Mouse (Mus musculus) cerebellum, postnatal 14 days (tissue): ENCODE measurements at regions not wholly inside any gene's neighbourhood (a gene's known extent, or its start where the extent isn't known, plus 50 kb on each side); places are given as distances from the start of the nearest gene placed in this dataset.
A peak's percentile ranks its signal among the peaks of the same experiment; 100 is the strongest.

ENCODE experiments used
- DNase-seq, 2 experiments: peaks; one replicate each; pipeline ENCODE4 v3.0.0; 2021; ENCODE audit warnings: mixed read lengths in 2 of 2

- DNase-seq: peak; percentile 7 to 14
Observed at GRCm38 (mm10) chr15:62849326-62849725, 995.7 kb downstream of the Gsdmc2 start.

DNA sequence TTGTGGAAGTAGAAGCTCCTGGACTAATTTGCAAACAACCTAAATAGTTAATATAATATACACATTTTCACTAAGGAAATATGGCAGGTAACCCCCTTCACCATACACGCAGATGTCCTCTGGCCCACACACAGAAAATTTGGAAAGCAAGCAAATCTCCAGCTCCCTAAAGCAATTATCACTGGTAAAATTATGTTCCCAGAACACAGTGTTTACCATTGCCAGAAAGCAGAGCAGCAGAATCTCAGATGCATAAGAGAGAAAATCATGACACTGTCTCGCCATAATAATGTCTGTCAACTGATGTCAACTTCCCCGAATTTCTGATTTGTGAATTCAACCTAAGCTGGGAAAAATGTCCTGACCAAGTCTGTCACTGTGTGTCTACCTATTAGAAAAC lies 999.1 kb downstream of the Gsdmc2 start:
- DNase-seq: peak in 1 of 2 experiments; percentile 6

- peak; percentile 12 to 24 for DNase-seq
Observed at GRCm38 (mm10) chr15:62825586-62825985, 1019.4 kb downstream of the Gsdmc2 start.

DNA sequence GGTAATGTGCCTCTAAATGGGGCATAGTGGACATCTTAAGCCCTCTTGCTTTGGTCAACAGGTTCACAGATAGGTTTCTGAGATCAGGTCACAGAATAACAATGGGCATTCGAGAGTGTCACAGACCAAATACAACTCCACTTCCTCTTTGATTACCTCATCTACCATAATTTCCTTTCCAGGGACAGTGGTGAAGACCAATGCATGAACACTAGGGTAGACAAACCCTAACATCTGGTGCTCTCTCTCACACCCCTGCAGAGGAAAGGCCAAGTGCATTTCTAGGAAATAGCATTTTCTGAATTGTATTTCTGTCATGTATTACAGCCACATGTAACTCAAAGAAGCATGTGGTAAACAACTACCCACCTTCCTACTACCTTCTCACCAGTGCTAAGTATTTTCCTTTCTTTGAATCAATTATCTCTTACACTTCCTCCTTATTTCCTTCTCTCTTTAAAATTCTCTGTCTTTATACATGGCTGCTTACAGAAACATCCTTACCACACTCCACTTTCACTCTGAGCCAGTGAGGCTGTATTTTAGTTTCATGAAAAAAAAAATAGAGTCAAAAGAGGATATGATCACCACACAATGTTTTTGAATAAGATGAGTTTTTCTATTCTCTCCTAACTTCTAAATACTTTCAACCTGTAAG lies 1021.0 kb downstream of the Gsdmc2 start:
- DNase-seq: no peak

- DNase-seq: no peak
Observed at GRCm38 (mm10) chr15:62822305-62822704, 1022.7 kb downstream of the Gsdmc2 start.

GRCm38 (mm10) chr15:62813093-62813492 lies 1031.9 kb downstream of the Gsdmc2 start:
- DNase-seq: no peak

DNA sequence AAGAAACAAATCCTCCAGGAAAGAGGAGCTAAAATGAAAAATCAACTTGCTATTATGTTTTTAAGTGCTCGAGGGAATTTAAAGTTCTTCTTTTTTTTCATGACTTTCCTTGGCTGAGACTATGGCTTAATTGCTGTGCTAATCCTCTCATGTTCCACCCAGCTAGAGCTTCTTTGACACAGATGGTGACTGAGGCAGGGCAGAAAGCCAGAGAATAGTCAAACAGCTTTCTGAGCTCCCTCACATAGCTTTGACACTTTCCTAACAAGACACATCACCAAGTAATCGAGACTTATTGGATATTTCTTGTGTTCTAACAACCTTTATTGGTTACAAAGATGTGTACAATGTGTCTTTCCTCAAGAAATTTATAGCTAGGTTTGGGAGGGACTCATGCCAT lies 1033.0 kb downstream of the Gsdmc2 start:
- DNase-seq: peak; percentile 27 to 31

DNA sequence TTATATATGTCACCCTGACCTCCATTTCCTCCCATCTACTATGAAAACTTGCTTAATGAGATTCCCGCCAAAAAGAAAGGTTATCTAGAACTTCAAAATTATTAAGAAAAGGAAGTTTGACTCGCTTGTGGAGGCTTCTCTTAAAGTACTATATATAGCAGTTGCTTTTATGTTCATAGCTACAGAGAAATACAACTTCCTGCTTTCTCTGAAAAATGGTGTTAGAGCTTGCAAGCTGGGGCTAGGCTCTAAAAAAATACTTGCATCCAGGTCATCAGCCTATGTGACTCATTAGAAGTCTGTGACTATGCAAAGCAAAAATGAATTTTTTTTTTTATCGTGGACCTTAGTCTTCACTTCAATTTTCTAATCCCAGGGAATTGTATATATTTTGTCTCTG lies 1035.7 kb downstream of the Gsdmc2 start:
- DNase-seq: no peak

DNA sequence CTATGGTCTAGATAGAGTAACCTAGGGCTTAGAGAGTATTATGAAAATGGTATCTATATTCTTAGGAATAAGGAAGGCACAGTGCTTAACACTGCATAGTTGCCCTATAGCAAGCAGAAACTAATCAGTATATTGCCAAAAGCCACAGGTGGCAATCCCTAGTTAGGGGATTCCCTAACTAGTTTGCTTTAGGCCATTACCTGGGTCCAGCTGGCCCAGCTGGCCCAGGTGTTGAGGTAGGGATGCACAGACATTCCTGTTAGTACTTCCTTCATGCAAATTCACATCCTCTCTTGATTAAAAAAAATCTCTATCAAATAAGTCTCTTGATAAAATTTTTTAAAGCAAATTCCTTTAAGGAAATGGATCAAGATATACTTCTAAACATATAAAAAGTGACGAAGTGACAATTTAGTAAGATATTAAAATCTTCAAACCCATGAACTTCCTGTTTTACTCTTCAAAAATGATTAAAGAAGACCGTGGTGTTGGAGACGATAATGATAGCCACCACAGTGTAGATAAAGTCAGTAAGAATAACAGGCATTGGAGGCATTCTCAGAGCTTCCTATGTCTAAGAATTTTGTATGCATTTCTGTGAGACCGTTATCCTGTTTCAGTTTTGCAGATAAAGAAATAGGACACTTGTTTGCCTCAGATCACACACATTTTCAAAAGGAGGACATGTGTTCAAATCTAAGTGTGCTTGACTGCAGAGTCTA lies 1036.7 kb downstream of the Gsdmc2 start:
- DNase-seq: no peak

DNA sequence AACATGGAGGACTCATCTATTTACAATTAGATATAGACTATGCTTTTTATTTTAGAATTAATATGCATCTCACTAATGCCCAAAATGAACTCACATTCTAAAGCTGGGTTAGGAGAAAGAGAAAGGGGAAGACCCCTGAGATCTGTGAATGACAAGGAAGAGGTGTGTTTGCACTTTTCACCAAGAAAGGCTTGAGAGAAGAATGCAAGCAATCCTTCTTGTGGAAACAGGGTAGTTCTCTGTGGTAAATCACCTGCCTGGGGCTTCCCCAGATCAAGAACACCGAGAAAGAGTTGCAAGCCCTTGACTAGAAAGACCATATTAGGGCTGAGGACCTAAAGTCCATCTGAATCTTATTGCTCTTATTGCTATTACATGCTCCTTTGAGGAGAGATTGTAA lies 1037.6 kb downstream of the Gsdmc2 start:
- no peak for DNase-seq

DNA sequence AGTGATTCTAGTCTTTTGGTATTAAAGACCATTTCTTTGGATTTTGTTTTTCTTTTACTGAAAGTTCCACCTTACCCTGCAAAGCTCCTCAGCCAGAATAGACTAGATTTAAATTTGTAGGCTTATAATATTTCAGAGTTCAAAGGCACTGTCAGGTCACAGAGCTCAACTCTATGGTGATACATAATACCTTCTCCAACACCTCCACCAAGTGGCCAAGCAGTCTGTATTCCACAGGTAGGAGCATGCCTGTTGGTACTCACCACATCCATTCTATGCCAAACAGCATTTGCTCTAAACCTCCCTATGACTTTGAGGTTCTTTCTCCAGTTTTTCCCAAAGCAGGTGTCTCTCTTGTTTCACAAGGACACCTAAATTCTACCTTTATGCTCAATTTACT lies 1042.2 kb downstream of the Gsdmc2 start:
- DNase-seq: peak; percentile 7 to 21

GRCm38 (mm10) chr15:62798731-62799130 lies 1046.2 kb downstream of the Gsdmc2 start:
- no peak for DNase-seq

DNA sequence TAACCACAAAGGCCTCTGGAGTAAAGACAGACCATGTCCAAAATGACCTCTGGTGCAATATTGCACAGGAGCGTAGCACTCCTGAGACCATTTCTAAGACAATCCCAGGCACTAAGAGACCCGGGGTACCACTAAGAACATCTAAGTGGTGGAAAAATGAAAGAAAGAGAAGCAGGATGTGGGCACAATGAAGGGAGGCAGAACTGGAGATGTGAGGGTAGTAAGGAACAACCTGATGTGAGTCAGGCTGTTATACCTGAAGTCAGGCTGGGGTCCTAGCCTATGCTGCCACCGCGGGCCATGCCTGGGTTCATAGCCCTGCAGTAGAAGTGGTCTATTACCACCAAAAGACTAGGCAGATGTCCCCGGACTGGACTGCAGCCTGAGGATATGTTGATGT lies 1051.4 kb downstream of the Gsdmc2 start:
- no peak for DNase-seq

- DNase-seq: no peak
Observed at GRCm38 (mm10) chr15:62792084-62792483, 1052.9 kb downstream of the Gsdmc2 start.

GRCm38 (mm10) chr15:62787753-62788152 lies 1057.2 kb downstream of the Gsdmc2 start:
- no peak for DNase-seq

DNA sequence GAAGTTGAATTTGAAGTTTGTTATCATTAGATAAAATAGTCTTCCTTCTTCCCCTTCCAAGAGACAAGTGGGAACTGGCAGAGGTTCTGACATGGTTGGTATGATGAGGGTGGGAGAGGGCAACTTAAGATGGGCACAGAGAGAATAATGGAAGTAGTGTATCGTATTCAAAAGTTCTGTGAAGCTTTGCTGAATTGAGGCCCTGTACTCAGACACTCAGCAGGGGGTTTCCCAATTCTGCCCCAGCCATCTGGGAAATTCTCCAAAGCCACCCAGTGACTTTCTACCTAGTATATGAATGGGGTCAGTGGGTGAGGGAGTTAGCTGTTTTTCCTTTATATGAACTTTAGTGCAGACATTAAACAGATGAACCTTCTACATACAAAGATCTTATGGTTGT lies 1058.7 kb downstream of the Gsdmc2 start:
- DNase-seq: no peak

GRCm38 (mm10) chr15:62784456-62785139 lies 1060.4 kb downstream of the Gsdmc2 start:
- peak in 1 of 2 experiments; percentile 2 for DNase-seq

DNA sequence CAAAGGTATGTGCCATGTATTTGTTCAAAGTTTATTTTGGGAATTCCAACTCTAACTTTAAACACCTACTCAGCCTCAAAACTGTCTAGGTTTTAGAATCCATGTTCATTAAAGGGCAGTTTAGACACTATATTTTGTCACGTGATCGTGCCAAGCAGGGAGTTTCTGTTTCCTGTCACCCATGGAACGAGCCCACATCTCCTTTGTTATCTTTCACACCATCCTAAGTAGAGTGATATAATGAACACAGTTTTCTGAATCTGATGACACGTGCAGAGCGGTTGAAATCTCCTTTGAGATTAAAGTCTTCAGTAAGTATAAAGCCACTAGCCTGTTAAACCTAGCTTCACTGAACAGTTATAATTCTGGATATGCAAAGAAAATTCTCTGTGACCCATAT lies 1066.1 kb downstream of the Gsdmc2 start:
- no peak for DNase-seq

DNA sequence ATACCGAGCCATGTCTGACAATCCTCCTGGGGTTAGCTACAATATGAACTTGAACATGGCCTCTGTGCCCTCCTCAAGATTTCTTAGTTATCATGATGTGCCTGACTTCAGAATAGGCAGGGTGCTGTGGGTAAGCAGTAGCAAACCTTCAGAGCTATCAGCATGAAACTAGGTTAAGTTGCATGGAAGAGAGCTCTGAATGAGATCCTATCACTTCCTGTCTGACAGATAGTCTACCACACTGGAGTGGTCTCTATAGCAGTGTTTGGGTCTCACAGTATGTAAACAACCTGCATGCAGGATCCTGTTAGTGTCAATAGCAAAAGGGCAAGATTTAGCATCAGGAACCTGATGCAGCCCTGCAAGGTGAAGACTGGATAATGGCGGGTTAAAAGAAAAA lies 1092.3 kb downstream of the Gsdmc2 start:
- no peak for DNase-seq

DNA sequence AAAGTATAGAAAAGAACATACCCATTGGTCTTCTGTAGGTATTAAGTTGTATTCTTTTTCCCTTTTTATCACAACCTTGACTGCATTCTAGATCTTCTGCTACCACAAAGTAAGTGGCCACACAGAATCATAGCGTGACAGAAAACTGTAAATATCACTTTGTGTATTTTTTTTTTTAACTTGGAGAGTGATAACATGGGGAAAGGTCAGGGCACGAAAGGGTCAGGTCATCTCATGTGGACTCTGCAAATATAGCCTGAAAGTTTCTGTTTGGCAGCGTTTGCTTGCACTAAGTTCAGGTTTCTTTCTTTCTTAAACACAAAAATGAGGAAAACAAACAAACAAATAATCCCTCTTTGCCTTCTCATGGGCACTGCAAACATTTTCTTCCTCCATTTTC lies 1101.1 kb downstream of the Gsdmc2 start:
- DNase-seq: no peak

DNA sequence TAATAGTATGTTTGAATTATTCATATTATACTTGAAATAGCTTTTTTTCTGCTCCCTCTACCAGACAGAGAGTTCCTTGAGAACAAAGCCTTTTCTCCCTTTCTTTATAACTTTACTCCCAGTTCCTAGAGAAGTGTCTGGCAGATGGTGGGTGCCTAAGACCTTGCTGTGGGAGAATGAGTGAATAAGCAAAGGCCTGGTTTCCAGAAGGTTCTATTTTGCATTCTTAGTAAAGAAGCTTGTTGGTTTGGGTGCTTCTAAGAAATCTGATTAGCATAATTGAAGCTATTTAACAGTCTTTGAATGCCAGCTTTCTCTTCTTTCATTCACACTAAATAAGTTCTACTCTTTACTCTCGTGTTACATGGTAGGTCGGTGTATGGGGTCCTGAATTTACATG lies 1104.2 kb downstream of the Gsdmc2 start:
- no peak for DNase-seq

GRCm38 (mm10) chr15:62735334-62735733 lies 1109.6 kb downstream of the Gsdmc2 start:
- no peak for DNase-seq

DNA sequence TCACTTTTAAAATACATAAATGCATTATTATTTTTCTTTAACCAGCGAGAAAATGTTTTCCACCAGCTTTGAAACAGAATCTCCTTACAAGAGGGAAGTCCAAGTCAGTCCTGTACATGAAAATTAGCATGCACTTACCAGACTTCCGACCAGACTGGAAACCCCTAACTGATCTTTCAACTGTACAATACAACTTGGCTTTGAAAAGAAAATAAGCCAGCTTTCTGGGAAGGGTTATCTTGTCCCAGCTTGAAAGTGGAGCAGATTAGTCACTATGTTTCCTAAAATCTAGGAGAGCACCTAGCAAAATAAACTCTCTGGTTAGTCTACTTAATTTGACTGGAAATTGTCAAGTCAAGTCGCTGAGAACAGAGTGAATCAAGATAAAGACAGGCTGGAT lies 1110.1 kb downstream of the Gsdmc2 start:
- DNase-seq: no peak

DNA sequence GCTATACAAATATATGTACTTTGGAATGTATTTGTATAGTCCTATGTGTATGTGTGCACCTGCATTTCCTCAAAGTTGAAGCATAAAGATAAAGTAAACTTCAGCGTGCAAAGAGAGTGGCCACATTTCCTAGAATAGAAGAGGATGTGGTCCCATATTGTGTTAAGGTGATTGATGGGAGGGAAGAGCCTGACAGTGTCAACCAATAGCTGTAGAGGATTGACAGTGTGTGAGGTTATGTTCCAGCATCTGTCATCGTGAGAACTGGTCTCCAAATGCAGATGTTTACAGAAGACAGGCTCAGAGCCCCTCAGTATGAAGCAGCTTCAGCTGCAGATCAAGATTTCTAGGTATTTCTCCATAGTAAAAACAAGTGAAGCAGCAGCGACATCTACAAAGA lies 1114.5 kb downstream of the Gsdmc2 start:
- DNase-seq: no peak
